Comparison of ENCODE assay signal across 9 mouse cellular contexts in the genomic region with DNA sequence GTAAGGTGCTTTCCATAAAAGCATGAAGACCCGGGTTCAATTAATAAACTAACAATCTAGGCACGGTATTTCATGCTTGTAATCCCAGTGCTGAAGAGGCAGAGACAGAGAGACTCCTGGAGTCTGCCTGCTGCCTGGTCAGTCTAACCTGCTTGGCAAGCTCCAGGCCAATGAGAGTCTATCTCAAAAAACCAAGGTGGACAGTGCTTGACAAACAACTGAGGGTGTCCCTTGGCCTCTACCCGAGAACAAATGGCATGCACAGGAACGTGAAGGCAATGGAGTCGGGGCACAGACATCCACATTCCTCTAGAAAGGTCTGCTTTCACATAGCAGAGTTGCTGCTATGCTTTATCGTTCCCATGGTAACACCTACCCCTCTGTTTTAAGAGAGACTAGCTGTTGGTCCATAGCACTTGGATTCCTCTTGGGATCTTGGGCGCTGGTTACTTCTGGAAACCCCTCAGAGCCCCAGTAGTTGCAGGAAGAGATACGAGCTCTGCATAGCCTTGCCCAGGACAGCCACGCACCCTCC. TPM values are rescaled to one million over a fixed set of nuclear protein-coding genes. Genes with fewer than 3 reads are reported as not detected.
A peak's percentile ranks its signal among the peaks of the same experiment; 100 is the strongest.
DNase-seq lines count a peak whose midpoint lies in the region; ATAC-seq and TF ChIP-seq lines count a peak whose summit lies in the region.
"Had no signal": no experiment of that assay in that cellular context is flagged by ENCODE, and none has a peak within 500 bp of the region (broad histone marks: within the 10 kb centered on the region; RNA-seq: fewer than 3 reads in every experiment).

No protein-coding gene starts in this region.

- no peak overlapping the region for H3K4me3 ChIP-seq in kidney, embryonic 15.5 days (replicated peaks)
- no peak overlapping the region for H3K4me3 ChIP-seq in forebrain, postnatal 0 days (ENCODE audit: low read depth, low read length)
- H3K4me3 ChIP-seq in liver, embryonic 11.5 days (ENCODE audit: low read depth, low read length): no peak overlapping the region
- no peak overlapping the region for H3K4me3 ChIP-seq in thymus, adult 2 months (ENCODE audit: control insufficient read depth, insufficient read depth, low read length)

- TF ChIP-seq CTCF in brain, embryonic 14.5 days (IDR thresholded peaks at IDR 0.05; ENCODE audit: borderline replicate concordance, extremely low read depth, insufficient read depth, insufficient read length): no peak
- TF ChIP-seq CTCF in forebrain, postnatal 0 days (IDR thresholded peaks at IDR 0.05; ENCODE audit: low read depth): no peak
- no peak for TF ChIP-seq CTCF in thymus, adult 2 months (IDR thresholded peaks at IDR 0.05; ENCODE audit: borderline replicate concordance, control insufficient read depth, extremely low read depth, insufficient read depth, low read length, poor library complexity)

- H3K27ac ChIP-seq in kidney, embryonic 15.5 days: peak overlapping the region; percentile 89
- H3K27ac ChIP-seq in forebrain, postnatal 0 days (ENCODE audit: low read depth, low read length): peak overlapping the region; percentile 54; the same call in 1 of the 2 replicates
- peak overlapping the region; percentile 66 for H3K27ac ChIP-seq in liver, embryonic 11.5 days (ENCODE audit: low read depth, low read length)
- H3K27ac ChIP-seq in thymus, adult 2 months (ENCODE audit: control insufficient read depth, insufficient read depth, low read length): no peak overlapping the region

- H3K27me3 ChIP-seq in kidney, embryonic 15.5 days: no peaks in the 10 kb centered on the region; the same call in 1 of the 2 replicates
- H3K27me3 ChIP-seq in forebrain, postnatal 0 days (ENCODE audit: insufficient read depth, low read length): no peaks in the 10 kb centered on the region
- no peaks in the 10 kb centered on the region for H3K27me3 ChIP-seq in liver, embryonic 11.5 days (replicated peaks; ENCODE audit: control insufficient read depth, insufficient read depth, low read length)
- no peaks in the 10 kb centered on the region for H3K27me3 ChIP-seq in thymus, adult 2 months (ENCODE audit: control insufficient read depth, insufficient read depth, low read length)

- H3K36me3 ChIP-seq in kidney, embryonic 15.5 days: no peaks in the 10 kb centered on the region
- H3K36me3 ChIP-seq in forebrain, postnatal 0 days (ENCODE audit: insufficient read depth): no peaks in the 10 kb centered on the region
- H3K36me3 ChIP-seq in liver, embryonic 11.5 days (ENCODE audit: control insufficient read depth, insufficient read depth, low read length): no peaks in the 10 kb centered on the region
- no peaks in the 10 kb centered on the region for H3K36me3 ChIP-seq in thymus, adult 2 months (ENCODE audit: control insufficient read depth, insufficient read depth, low read length)

- TF ChIP-seq POLR2A in brain, embryonic 14.5 days (IDR thresholded peaks at IDR 0.05; ENCODE audit: borderline replicate concordance, extremely low read depth, insufficient read depth, insufficient read length, poor library complexity, severe bottlenecking): no peak
- no peak for TF ChIP-seq POLR2A in thymus, adult 2 months (IDR thresholded peaks at IDR 0.05; ENCODE audit: control insufficient read depth, extremely low read depth, insufficient read depth, low read length, poor library complexity)

- H3K9ac ChIP-seq in kidney, embryonic 15.5 days: no peak overlapping the region
- H3K9ac ChIP-seq in forebrain, postnatal 0 days: no peak overlapping the region
- H3K9ac ChIP-seq in liver, embryonic 11.5 days (ENCODE audit: low read depth, low read length): no peak overlapping the region

- no peak overlapping the region for H3K4me2 ChIP-seq in kidney, embryonic 15.5 days
- no peak overlapping the region for H3K4me2 ChIP-seq in forebrain, postnatal 0 days (ENCODE audit: low read depth)
- no peak overlapping the region for H3K4me2 ChIP-seq in liver, embryonic 11.5 days

- 47% methylated on average over 9 of the region's 9 CpGs for WGBS in kidney, embryonic 15.5 days
- 60% methylated on average over 9 of the region's 9 CpGs for WGBS in forebrain, postnatal 0 days
- WGBS in liver, embryonic 11.5 days: 44% methylated on average over 9 of the region's 9 CpGs
- 85% methylated on average over 9 of the region's 9 CpGs for WGBS in thymus, adult 2 months

- DNase-seq in kidney, postnatal 25 days: no peak
- DNase-seq in brain, embryonic 14.5 days (ENCODE audit: low read depth): peak; percentile 24
- DNase-seq in forebrain, postnatal 0 days: peak; percentile 23
- no peak for DNase-seq in liver, embryonic 11.5 days (ENCODE audit: low spot score)
- DNase-seq in spleen, postnatal 14 days (ENCODE audit: low spot score in 2 of 2): no peak
- no peak for DNase-seq in cerebellum, adult 18-20 months
- no peak for DNase-seq in thymus, adult 2 months
- DNase-seq: retina, postnatal 1 day had no signal

- no peaks in the 10 kb centered on the region for H3K9me3 ChIP-seq in kidney, embryonic 15.5 days (replicated peaks)
- no peaks in the 10 kb centered on the region for H3K9me3 ChIP-seq in forebrain, postnatal 0 days (ENCODE audit: low read length)
- no peaks in the 10 kb centered on the region for H3K9me3 ChIP-seq in liver, embryonic 11.5 days (ENCODE audit: control insufficient read depth, low read length)

- H3K4me1 ChIP-seq in kidney, embryonic 15.5 days: peaks cover 51% of the 10 kb centered on the region
- H3K4me1 ChIP-seq in forebrain, postnatal 0 days (ENCODE audit: insufficient read depth): no peaks in the 10 kb centered on the region
- peaks cover 15% of the 10 kb centered on the region for H3K4me1 ChIP-seq in liver, embryonic 11.5 days (replicated peaks; ENCODE audit: control insufficient read depth, insufficient read depth, low read length)
- peaks cover 12% of the 10 kb centered on the region; the same call in 1 of the 2 replicates for H3K4me1 ChIP-seq in thymus, adult 2 months (replicated peaks; ENCODE audit: control insufficient read depth, insufficient read depth, low read length)

- no peak for ATAC-seq in kidney, embryonic 15.5 days (replicated peaks; ENCODE audit: low FRiP score)
- ATAC-seq in forebrain, postnatal 0 days: peak; percentile 79
- ATAC-seq in liver, embryonic 11.5 days (replicated peaks; ENCODE audit: low FRiP score): 0 out of 2 replicates have a peak, but pooled peaks have one; percentile 18

RNA-seq across cellular contexts. Expression of a gene that starts 24.8 kb away (rescaled TPM):
- 15.8 and 16.6 TPM in 2 replicates for polyA plus RNA-seq in kidney, embryonic 15.5 days (2015; fragmentation: Nextera tagmentation; extraction: Ambion mirVana)
- polyA plus RNA-seq in brain, embryonic 14.5 days (2012; rRNA removed): 15.4 and 21.8 TPM in 2 replicates
- total RNA-seq in forebrain, postnatal 0 days (2014; rRNA removed): 33.5 and 43.1 TPM in 2 replicates
- 7.0 and 10.5 TPM in 2 replicates for polyA plus RNA-seq in forebrain, postnatal 0 days (2015; fragmentation: Nextera tagmentation; extraction: Ambion mirVana)
- polyA plus RNA-seq in liver, embryonic 11.5 days (2014; fragmentation: Nextera tagmentation; extraction: Ambion mirVana): 11.7 and 14.4 TPM in 2 replicates
- 4.9 and 5.4 TPM in 2 replicates for polyA plus RNA-seq in thymus, adult 2 months (2012; rRNA removed)

RNA-seq across cellular contexts. Expression of a gene that starts 59.2 kb away (rescaled TPM):
- 44.5 and 46.5 TPM in 2 replicates for polyA plus RNA-seq in kidney, embryonic 15.5 days (2015; fragmentation: Nextera tagmentation; extraction: Ambion mirVana)
- 40.6 and 45.3 TPM in 2 replicates for polyA plus RNA-seq in brain, embryonic 14.5 days (2012; rRNA removed)
- 18.9 and 26.4 TPM in 2 replicates for total RNA-seq in forebrain, postnatal 0 days (2014; rRNA removed)
- 12.2 and 15.4 TPM in 2 replicates for polyA plus RNA-seq in forebrain, postnatal 0 days (2015; fragmentation: Nextera tagmentation; extraction: Ambion mirVana)
- polyA plus RNA-seq in liver, embryonic 11.5 days (2014; fragmentation: Nextera tagmentation; extraction: Ambion mirVana): 42.7 and 49.0 TPM in 2 replicates
- polyA plus RNA-seq in thymus, adult 2 months (2012; rRNA removed): 18.8 and 19.9 TPM in 2 replicates

Comparison
In these comparisons a context has a peak if more than half of its experiments do, and no peak if none do; other contexts are left out.
1. DNase-seq: peak in brain, embryonic 14.5 days (single experiment) and forebrain, postnatal 0 days (single experiment); none in kidney, postnatal 25 days (0 of 2), liver, embryonic 11.5 days (single experiment), spleen, postnatal 14 days (0 of 2), cerebellum, adult 18-20 months (0 of 2) and thymus, adult 2 months (single experiment).